ENCODE assay signal across 9 mouse cellular contexts in the genomic region with DNA sequence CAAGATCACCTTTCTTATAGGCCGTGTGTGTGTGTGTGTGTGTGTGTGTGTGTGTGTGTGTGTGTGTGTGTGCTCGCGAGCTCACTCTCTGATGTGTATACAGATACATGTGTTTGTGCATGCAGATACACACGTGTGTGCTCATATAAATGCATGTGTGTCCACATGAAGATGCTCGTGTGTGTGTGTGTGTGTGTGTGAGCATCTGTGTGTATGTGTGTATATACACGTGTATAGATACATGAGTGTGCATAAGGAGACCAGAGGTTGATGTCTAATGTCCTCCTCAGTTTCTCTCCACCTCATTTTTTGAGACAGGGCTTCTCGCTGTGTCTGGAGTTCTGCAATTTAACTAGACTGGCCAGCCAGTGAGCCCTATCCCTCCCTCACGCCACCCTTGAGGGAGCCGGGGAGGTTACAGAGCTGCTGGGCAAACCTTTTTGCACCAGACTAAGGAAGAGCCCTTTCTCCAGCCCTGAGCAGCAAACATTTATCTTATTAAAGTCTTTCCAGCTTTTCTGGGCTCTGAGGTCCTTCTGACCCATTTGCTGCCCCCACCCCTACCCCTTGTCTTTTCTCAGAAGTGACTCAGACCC. TPM values are rescaled to one million over a fixed set of nuclear protein-coding genes. Genes with fewer than 3 reads are reported as not detected.
DNase-seq lines count a peak whose midpoint lies in the region; ATAC-seq and TF ChIP-seq lines count a peak whose summit lies in the region.
"Had no signal": no experiment of that assay in that cellular context is flagged by ENCODE, and none has a peak within 500 bp of the region (broad histone marks: within the 10 kb centered on the region; RNA-seq: fewer than 3 reads in every experiment).

No protein-coding gene starts in this region.

- no peaks in the 10 kb centered on the region for H3K27me3 ChIP-seq in heart, embryonic 11.5 days (ENCODE audit: control insufficient read depth, insufficient read depth, low read length)
- H3K27me3 ChIP-seq in thymus, adult 2 months (ENCODE audit: control insufficient read depth, insufficient read depth, low read length): no peaks in the 10 kb centered on the region
- H3K27me3 ChIP-seq in limb, embryonic 13.5 days: no peaks in the 10 kb centered on the region
- H3K27me3 ChIP-seq in stomach, embryonic 16.5 days (ENCODE audit: control insufficient read depth, insufficient read depth, low read length): no peaks in the 10 kb centered on the region

- no peak for TF ChIP-seq CTCF in thymus, adult 2 months (IDR thresholded peaks at IDR 0.05; ENCODE audit: borderline replicate concordance, control insufficient read depth, extremely low read depth, insufficient read depth, low read length, poor library complexity)

- no peak for DNase-seq in heart, adult 11 months
- DNase-seq in thymus, adult 2 months: no peak
- no peak for DNase-seq in thymus, postnatal 25 days
- DNase-seq in left cerebral cortex, postnatal 36 days (ENCODE audit: low spot score in 2 of 2): no peak
- no peak for DNase-seq in embryo, embryonic 10.5 days (ENCODE audit: low spot score)
- DNase-seq: cerebellum, adult 9-10 months had no signal

- H3K36me3 ChIP-seq in heart, embryonic 11.5 days (ENCODE audit: control insufficient read depth, insufficient read depth, low read length): no peaks in the 10 kb centered on the region
- no peaks in the 10 kb centered on the region for H3K36me3 ChIP-seq in thymus, adult 2 months (ENCODE audit: control insufficient read depth, insufficient read depth, low read length)
- peaks cover 8% of the 10 kb centered on the region for H3K36me3 ChIP-seq in limb, embryonic 13.5 days
- H3K36me3 ChIP-seq in stomach, embryonic 16.5 days (ENCODE audit: control insufficient read depth, insufficient read depth, low read length): no peaks in the 10 kb centered on the region

- no peak for TF ChIP-seq POLR2A in thymus, adult 2 months (IDR thresholded peaks at IDR 0.05; ENCODE audit: control insufficient read depth, extremely low read depth, insufficient read depth, low read length, poor library complexity)

- intact Hi-C loops in left cerebral cortex, postnatal 36 days (cut with DNase I): no loop called here

- WGBS in heart, embryonic 11.5 days (ENCODE audit: insufficient replicate concordance): 59% methylated on average over 9 of the region's 9 CpGs
- 56% methylated on average over 9 of the region's 9 CpGs for WGBS in thymus, adult 2 months
- 60% methylated on average over 9 of the region's 9 CpGs for WGBS in limb, embryonic 13.5 days
- WGBS in stomach, embryonic 16.5 days: 53% methylated on average over 9 of the region's 9 CpGs

- peak overlapping the region; percentile 88 for H3K27ac ChIP-seq in heart, embryonic 11.5 days (ENCODE audit: low read depth, low read length)
- H3K27ac ChIP-seq in thymus, adult 2 months (ENCODE audit: control insufficient read depth, insufficient read depth, low read length): peak overlapping the region; percentile 84
- peak overlapping the region; percentile 81 for H3K27ac ChIP-seq in limb, embryonic 13.5 days
- peak overlapping the region; percentile 79 for H3K27ac ChIP-seq in stomach, embryonic 16.5 days (ENCODE audit: low read length)

- H3K4me2 ChIP-seq in heart, embryonic 11.5 days: peak overlapping the region; percentile 42
- peak overlapping the region; percentile 46; the same call in 1 of the 2 replicates for H3K4me2 ChIP-seq in limb, embryonic 13.5 days (replicated peaks)
- peak overlapping the region; percentile 20; the same call in 1 of the 2 replicates for H3K4me2 ChIP-seq in stomach, embryonic 16.5 days (ENCODE audit: low read depth, low read length)

- H3K4me3 ChIP-seq in heart, embryonic 11.5 days (ENCODE audit: low read depth, low read length): no peak overlapping the region
- H3K4me3 ChIP-seq in thymus, adult 2 months (ENCODE audit: control insufficient read depth, insufficient read depth, low read length): no peak overlapping the region
- peak overlapping the region; percentile 9; the same call in 1 of the 2 replicates for H3K4me3 ChIP-seq in limb, embryonic 13.5 days
- no peak overlapping the region for H3K4me3 ChIP-seq in stomach, embryonic 16.5 days (replicated peaks; ENCODE audit: low read length)

- peak overlapping the region; percentile 47; the same call in 1 of the 2 replicates for H3K9ac ChIP-seq in heart, embryonic 11.5 days (ENCODE audit: low read depth, low read length)
- H3K9ac ChIP-seq in limb, embryonic 13.5 days: peak overlapping the region; percentile 48; the same call in 1 of the 2 replicates
- H3K9ac ChIP-seq in stomach, embryonic 16.5 days (ENCODE audit: low read length): no peak overlapping the region; the same call in 1 of the 2 replicates

- no peak for ATAC-seq in heart, embryonic 11.5 days (replicated peaks; ENCODE audit: insufficient number of reproducible peaks, low FRiP score, low TSS enrichment)
- ATAC-seq in limb, embryonic 13.5 days (ENCODE audit: low FRiP score, low read depth): 0 out of 2 replicates have a peak, but pooled peaks have one; percentile 4
- ATAC-seq in stomach, embryonic 16.5 days (ENCODE audit: insufficient read depth, low FRiP score): peak; percentile 8; the same call in 1 of the 2 replicates

- no peaks in the 10 kb centered on the region for H3K9me3 ChIP-seq in heart, embryonic 11.5 days (replicated peaks; ENCODE audit: control insufficient read depth, low read length)
- H3K9me3 ChIP-seq in limb, embryonic 13.5 days: no peaks in the 10 kb centered on the region
- no peaks in the 10 kb centered on the region for H3K9me3 ChIP-seq in stomach, embryonic 16.5 days (replicated peaks; ENCODE audit: control insufficient read depth, low read length)

- peaks cover 34% of the 10 kb centered on the region for H3K4me1 ChIP-seq in heart, embryonic 11.5 days (ENCODE audit: control insufficient read depth, insufficient read depth, low read length)
- H3K4me1 ChIP-seq in thymus, adult 2 months (replicated peaks; ENCODE audit: control insufficient read depth, insufficient read depth, low read length): peaks cover 38% of the 10 kb centered on the region
- peaks cover 31% of the 10 kb centered on the region for H3K4me1 ChIP-seq in limb, embryonic 13.5 days
- peaks cover 49% of the 10 kb centered on the region for H3K4me1 ChIP-seq in stomach, embryonic 16.5 days (ENCODE audit: control insufficient read depth, insufficient read depth, low read length)

RNA-seq across cellular contexts. Expression of a gene that starts 11.6 kb away (rescaled TPM):
- polyA plus RNA-seq in heart, embryonic 11.5 days (2014; fragmentation: Nextera tagmentation; extraction: Ambion mirVana): not detected in 2 replicates
- polyA plus RNA-seq in thymus, adult 2 months (2012; rRNA removed): 0.11 and 0.32 TPM in 2 replicates
- not detected in 2 replicates for polyA plus RNA-seq in limb, embryonic 13.5 days (2015; fragmentation: Nextera tagmentation; extraction: Ambion mirVana)
- polyA plus RNA-seq in stomach, embryonic 16.5 days (2015; fragmentation: Nextera tagmentation; extraction: Ambion mirVana): not detected in 2 replicates
- total RNA-seq in left cerebral cortex, postnatal 36 days (2021): not detected

RNA-seq across cellular contexts. Expression of a gene that starts 14.4 kb away (rescaled TPM):
- 112 and 136 TPM in 2 replicates for polyA plus RNA-seq in heart, embryonic 11.5 days (2014; fragmentation: Nextera tagmentation; extraction: Ambion mirVana)
- 20.6 and 23.4 TPM in 2 replicates for polyA plus RNA-seq in thymus, adult 2 months (2012; rRNA removed)
- polyA plus RNA-seq in limb, embryonic 13.5 days (2015; fragmentation: Nextera tagmentation; extraction: Ambion mirVana): 124 and 125 TPM in 2 replicates
- polyA plus RNA-seq in stomach, embryonic 16.5 days (2015; fragmentation: Nextera tagmentation; extraction: Ambion mirVana): 105 and 120 TPM in 2 replicates
- 1 to 10 TPM; 2.5 to 3.2 TPM for total RNA-seq in left cerebral cortex, postnatal 36 days (2021)

RNA-seq across cellular contexts. Expression of a gene that starts 32.6 kb away (rescaled TPM):
- 157 and 162 TPM in 2 replicates for polyA plus RNA-seq in heart, embryonic 11.5 days (2014; fragmentation: Nextera tagmentation; extraction: Ambion mirVana)
- 184 and 193 TPM in 2 replicates for polyA plus RNA-seq in thymus, adult 2 months (2012; rRNA removed)
- 246 and 261 TPM in 2 replicates for polyA plus RNA-seq in limb, embryonic 13.5 days (2015; fragmentation: Nextera tagmentation; extraction: Ambion mirVana)
- 183 and 186 TPM in 2 replicates for polyA plus RNA-seq in stomach, embryonic 16.5 days (2015; fragmentation: Nextera tagmentation; extraction: Ambion mirVana)
- total RNA-seq in left cerebral cortex, postnatal 36 days (2021): 100 to 1,000 TPM; 266 to 296 TPM
